Mouse (Mus musculus) adrenal gland, postnatal 36 days (tissue): ENCODE measurements around the gene Etnk2. TPM values are rescaled to one million over a fixed set of nuclear protein-coding genes. Genes with fewer than 3 reads are reported as not detected.

ENCODE experiments used
- DNase-seq, 2 experiments: peaks; one replicate each; pipeline ENCODE4 v3.0.0; 2021; ENCODE audit warnings: mixed read lengths in 1 of 2
- total RNA-seq, 2 experiments: library from RNA; stranded (reverse); gene quantifications; 2 replicates each; pipeline ENCODE4 v1.2.3; 2021

Etnk2 gene
- total RNA-seq, 2 experiments from 2014 or later: 4.6 to 24.7 TPM

GRCm38 (mm10) chr1:133417113-133417512, 53.7 kb downstream of the Etnk2 start:
- DNase-seq: no peak

GRCm38 (mm10) chr1:133417539-133417938, 54.2 kb downstream of the Etnk2 start:
- no peak for DNase-seq

DNA sequence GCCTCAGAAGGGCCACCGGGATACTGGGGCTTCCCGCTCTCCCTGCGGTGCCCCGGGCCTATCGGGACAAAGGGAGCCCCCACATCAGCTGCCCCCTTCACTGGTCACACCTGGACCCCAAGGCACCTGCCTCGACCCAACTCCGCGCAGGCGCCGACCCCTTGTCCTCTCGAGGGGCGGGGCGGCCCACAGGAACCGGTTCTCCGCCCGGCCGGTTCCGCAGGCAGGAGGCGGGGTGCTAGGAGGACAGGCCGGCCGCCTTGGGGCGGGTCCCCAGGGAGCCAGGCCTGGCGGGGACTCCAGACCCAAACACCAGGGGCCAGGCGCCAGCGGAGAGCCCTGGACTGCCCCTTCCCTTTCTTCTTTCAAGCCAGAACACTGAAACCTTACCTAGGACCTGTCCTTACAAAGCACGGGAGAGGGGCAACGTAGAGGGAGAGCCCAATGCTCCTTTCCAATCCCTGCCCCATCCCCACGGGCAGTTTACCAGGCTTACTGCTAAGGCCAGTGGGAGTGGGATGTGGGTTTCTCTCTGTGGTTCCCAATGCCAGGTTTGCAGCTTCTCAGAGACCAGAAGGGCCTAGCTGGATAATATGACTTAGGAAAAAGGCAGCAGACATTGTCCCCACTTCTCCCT, 54.9 kb downstream of the Etnk2 start:
- peak; percentile 91 to 95 for DNase-seq

- no peak for DNase-seq
These were observed 55.9 kb downstream of the Etnk2 start for GRCm38 (mm10) chr1:133419178-133419834.

- DNase-seq: no peak
These were observed 57.1 kb downstream of the Etnk2 start for GRCm38 (mm10) chr1:133420491-133420890.

GRCm38 (mm10) chr1:133421061-133421460, 57.7 kb downstream of the Etnk2 start:
- no peak for DNase-seq

DNA sequence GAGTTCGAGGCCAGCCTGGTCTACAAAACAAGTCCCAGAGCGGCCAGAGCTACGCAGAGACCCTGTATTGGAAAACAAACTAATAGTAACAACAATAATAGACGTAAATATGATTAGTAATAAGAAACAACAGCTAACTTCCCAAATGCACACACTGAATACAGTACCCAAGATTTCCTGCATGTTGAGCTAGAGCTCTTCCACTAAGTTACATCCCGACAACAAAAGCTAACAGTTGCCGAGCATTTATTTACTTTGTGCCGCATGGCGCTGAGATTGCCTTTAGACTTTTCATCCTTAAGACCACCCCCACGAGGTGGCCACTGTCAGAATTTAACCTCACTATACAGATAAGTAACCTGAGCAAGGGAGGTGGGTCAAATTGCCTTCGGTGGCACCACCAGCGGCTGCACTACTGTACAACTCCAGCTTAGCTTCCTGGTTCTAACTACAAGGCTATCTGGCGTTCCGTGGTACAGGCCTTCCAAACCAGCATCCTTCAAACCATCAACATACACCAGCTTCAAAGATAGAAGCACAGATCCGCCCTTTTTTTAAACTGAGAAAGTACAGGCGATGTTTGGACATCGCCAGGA, 58.7 kb downstream of the Etnk2 start:
- DNase-seq: no peak

- DNase-seq: peak; percentile 44 to 57
These were observed 59.3 kb downstream of the Etnk2 start for GRCm38 (mm10) chr1:133422615-133423161.

- DNase-seq: peak; percentile 33 to 64
These were observed 59.8 kb downstream of the Etnk2 start for GRCm38 (mm10) chr1:133423166-133423542.

DNA sequence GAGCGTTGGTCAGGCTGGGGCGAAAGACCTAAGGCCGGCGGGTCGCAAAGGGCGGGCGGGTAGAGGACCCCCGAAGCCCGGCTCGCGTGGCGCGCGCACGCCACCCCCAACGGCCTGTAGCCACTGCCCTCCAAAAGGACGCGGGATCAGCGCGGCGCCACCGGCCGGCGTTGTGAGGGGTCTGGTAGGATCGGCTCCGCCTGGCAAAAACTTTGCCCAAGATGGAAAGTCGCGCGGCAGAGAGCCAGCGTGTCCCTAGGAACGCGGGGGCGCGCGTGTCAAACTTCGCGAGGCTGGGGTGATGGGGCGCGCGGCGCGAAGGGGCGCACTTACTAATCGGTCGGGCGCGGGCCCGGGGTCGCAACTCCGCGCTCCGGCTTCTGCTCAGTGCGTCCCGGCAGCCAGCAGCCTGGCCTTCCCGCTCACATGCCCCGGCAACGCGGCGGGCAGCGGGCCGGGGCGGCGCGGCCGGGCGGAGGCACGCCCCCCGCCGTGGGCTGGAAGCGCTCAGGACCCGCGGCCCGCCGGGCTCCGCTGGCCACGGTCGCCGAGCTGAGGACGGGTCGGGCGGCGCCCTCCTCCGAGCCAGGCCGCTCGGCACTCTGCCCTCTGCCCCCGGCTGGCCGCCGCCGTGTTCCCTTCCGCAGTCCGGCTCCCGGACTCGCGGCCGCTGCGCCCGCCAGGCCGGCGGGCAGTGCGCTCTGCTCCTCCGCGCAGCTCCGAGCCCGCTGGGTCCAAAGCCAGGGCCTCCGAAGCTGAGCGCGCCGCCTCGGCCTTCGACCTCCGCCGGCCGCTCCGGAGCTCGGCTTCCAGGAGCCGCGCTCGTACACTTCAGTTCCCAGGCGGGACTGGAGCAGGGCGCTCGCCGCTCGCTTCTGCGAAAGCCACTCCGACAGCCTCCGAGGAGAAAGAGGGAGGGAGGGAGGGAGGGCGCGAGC, 60.4 kb downstream of the Etnk2 start, which contains the start of gene Sox13:
Sox13 (minus strand) TSS at position 835 of the 938 bp plus-strand sequence.
- DNase-seq: peak; percentile 80 to 82

GRCm38 (mm10) chr1:133424547-133425140, 61.3 kb downstream of the Etnk2 start:
- DNase-seq: no peak

Other genes with a start within 250 kb of the Etnk2 start
- gene Ppp1r15b, start 232.4 kb upstream of the Etnk2 start, total RNA-seq: 10 to 100 TPM; 92.4 to 97.3 TPM
- gene Plekha6, start 199.4 kb upstream of the Etnk2 start, total RNA-seq: 10 to 100 TPM; 14.3 to 18.8 TPM
- gene Golt1a, start 53.8 kb upstream of the Etnk2 start, total RNA-seq: 1 to 10 TPM; 1.7 to 2.0 TPM
- gene Kiss1, start 41.7 kb upstream of the Etnk2 start, total RNA-seq: under 1 TPM in 1 of 2 experiments, not detected in 1; 0.66 TPM
- 1 to 10 TPM; 3.1 to 6.9 TPM for gene Ren1, start 13.1 kb upstream of the Etnk2 start, total RNA-seq
- gene Sox13, start 60.8 kb downstream of the Etnk2 start, total RNA-seq: 10 to 100 TPM; 12.6 to 17.5 TPM
- gene Snrpe, start 246.7 kb downstream of the Etnk2 start, total RNA-seq: 100 to 1,000 TPM; 116 TPM